Comparison of ENCODE assay signal across 8 mouse cellular contexts in the genomic region with DNA sequence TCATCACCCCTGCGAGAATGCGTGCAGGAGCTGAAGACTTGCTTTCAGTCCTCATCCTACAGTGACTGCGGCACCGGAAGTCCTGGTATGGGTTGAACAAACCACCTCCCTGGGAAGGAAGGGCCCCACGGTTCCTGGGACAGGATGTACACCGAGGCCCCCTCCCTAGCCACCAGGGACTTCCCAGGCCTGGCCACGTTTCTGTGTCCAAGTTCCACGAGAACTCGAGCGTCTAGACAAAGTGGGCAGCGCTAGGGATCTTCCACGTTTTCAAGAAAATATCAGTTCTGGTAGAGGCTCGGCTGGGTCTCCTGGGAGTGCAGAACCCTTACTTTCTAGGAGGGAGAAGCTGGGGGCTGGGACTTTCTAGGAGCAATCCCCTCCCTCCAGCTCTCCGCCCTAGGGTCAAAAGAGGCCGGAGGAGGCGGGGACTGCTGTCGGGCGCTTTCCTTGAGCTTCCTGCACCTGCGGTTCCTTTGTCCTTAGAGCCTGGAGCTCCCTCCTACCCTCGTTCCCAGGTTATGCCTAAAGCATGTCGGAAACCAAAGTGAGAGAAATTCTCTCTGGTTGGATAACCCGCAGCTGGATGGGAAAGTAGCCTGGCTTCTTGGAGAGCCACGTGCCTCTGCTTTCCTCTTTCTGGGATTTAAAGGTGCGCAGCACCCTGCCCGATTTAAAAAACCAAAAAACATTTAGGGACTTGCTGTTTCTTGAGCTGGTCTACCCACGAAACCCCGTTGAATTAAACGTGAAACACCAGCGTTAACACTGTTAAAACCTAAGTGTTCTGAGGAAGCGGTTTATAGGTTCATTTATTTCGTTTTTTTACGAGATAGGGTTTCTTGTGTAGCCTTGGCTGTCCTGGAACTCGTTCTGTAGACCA. TPM values are rescaled to one million over a fixed set of nuclear protein-coding genes. Genes with fewer than 3 reads are reported as not detected.
DNase-seq lines count a peak whose midpoint lies in the region; ATAC-seq and TF ChIP-seq lines count a peak whose summit lies in the region.

No protein-coding gene starts in this region.

- no peak for TF ChIP-seq CTCF in cerebellum, adult 2 months (IDR thresholded peaks at IDR 0.05; ENCODE audit: borderline replicate concordance, insufficient read depth, low read depth, low read length)

- ATAC-seq in heart, embryonic 15.5 days (replicated peaks; ENCODE audit: insufficient number of reproducible peaks, insufficient read depth, low FRiP score, low read depth): 0 out of 2 replicates have a peak, but pooled peaks have one; percentile 16
- 0 out of 2 replicates have a peak, but pooled peaks have one; percentile 5 for ATAC-seq in megakaryocyte-erythroid progenitor cell, adult 5-6 weeks (replicated peaks; ENCODE audit: low FRiP score, low TSS enrichment, poor library complexity, severe bottlenecking)

- H3K4me1 ChIP-seq in cerebellum, adult 2 months (ENCODE audit: control insufficient read depth, insufficient read depth, low read length): peaks cover 6% of the 10 kb centered on the region; the same call in 1 of the 2 replicates
- peaks cover 67% of the 10 kb centered on the region for H3K4me1 ChIP-seq in embryonic facial prominence, embryonic 10.5 days
- H3K4me1 ChIP-seq in heart, embryonic 15.5 days (replicated peaks): peaks cover 41% of the 10 kb centered on the region

- WGBS in cerebellum, adult 2 months: 38% methylated on average over 33 of the region's 33 CpGs
- WGBS in embryonic facial prominence, embryonic 10.5 days: under 1% methylated on average over 33 of the region's 33 CpGs
- 4% methylated on average over 33 of the region's 33 CpGs for WGBS in heart, embryonic 15.5 days

- H3K9me3 ChIP-seq in embryonic facial prominence, embryonic 10.5 days: no peaks in the 10 kb centered on the region
- no peaks in the 10 kb centered on the region for H3K9me3 ChIP-seq in heart, embryonic 15.5 days (replicated peaks)

- DNase-seq in cerebellum, adult 2 months: peak in 1 of 2 experiments; percentile 33
- DNase-seq in cerebellum, postnatal 4 days (ENCODE audit: low spot score in 2 of 2): no peak
- DNase-seq in embryonic facial prominence, embryonic 10.5 days (ENCODE audit: low spot score): peak; percentile 86
- DNase-seq in kidney, postnatal 14 days: peak; percentile 82
- DNase-seq in spleen, postnatal 14 days (ENCODE audit: low spot score in 2 of 2): peak; percentile 31 to 42
- no peak for DNase-seq in cerebellum, postnatal 36 days

- H3K27me3 ChIP-seq in cerebellum, adult 2 months (ENCODE audit: control insufficient read depth, insufficient read depth, low read length): no peaks in the 10 kb centered on the region
- no peaks in the 10 kb centered on the region for H3K27me3 ChIP-seq in embryonic facial prominence, embryonic 10.5 days (replicated peaks; ENCODE audit: low read depth, poor library complexity, severe bottlenecking)
- no peaks in the 10 kb centered on the region for H3K27me3 ChIP-seq in heart, embryonic 15.5 days

- no peak for TF ChIP-seq POLR2A in cerebellum, adult 2 months (IDR thresholded peaks at IDR 0.05; ENCODE audit: borderline replicate concordance, insufficient read depth, low read length)

- H3K4me2 ChIP-seq in heart, embryonic 15.5 days: peak overlapping the region; percentile 72

- H3K4me3 ChIP-seq in cerebellum, adult 2 months (replicated peaks; ENCODE audit: insufficient read depth, low read depth, low read length): peak overlapping the region; percentile 66
- H3K4me3 ChIP-seq in embryonic facial prominence, embryonic 10.5 days: peak overlapping the region; percentile 99
- H3K4me3 ChIP-seq in heart, embryonic 15.5 days: peak overlapping the region; percentile 78

- peak overlapping the region; percentile 84 for H3K9ac ChIP-seq in heart, embryonic 15.5 days

- peaks cover 4% of the 10 kb centered on the region; the same call in 1 of the 2 replicates for H3K36me3 ChIP-seq in embryonic facial prominence, embryonic 10.5 days (replicated peaks)
- H3K36me3 ChIP-seq in heart, embryonic 15.5 days: no peaks in the 10 kb centered on the region

- no peak overlapping the region for H3K27ac ChIP-seq in cerebellum, adult 2 months (ENCODE audit: insufficient read depth, low read length)
- peak overlapping the region; percentile 96 for H3K27ac ChIP-seq in embryonic facial prominence, embryonic 10.5 days (replicated peaks)
- peak overlapping the region; percentile 97 for H3K27ac ChIP-seq in heart, embryonic 15.5 days

RNA-seq across cellular contexts. Expression of a gene that starts 2.5 kb away (rescaled TPM):
- 13.9 and 15.1 TPM in 2 replicates for polyA plus RNA-seq in cerebellum, adult 2 months (2012; rRNA removed)
- polyA plus RNA-seq in embryonic facial prominence, embryonic 10.5 days (2016; fragmentation: Nextera tagmentation; extraction: Ambion mirVana): 140 and 148 TPM in 2 replicates
- 34.9 and 50.5 TPM in 2 replicates for polyA plus RNA-seq in heart, embryonic 15.5 days (2015; fragmentation: Nextera tagmentation; extraction: Ambion mirVana)
- total RNA-seq in megakaryocyte-erythroid progenitor cell, adult 5-6 weeks (2014; fragmentation: Nextera tagmentation): 23.2 and 27.2 TPM in 2 replicates
- total RNA-seq in megakaryocyte-erythroid progenitor cell, adult 5-6 weeks (2017): 47.1 and 60.7 TPM in 2 replicates

RNA-seq across cellular contexts. Expression of a gene that starts 25.9 kb away (rescaled TPM):
- 144 and 148 TPM in 2 replicates for polyA plus RNA-seq in cerebellum, adult 2 months (2012; rRNA removed)
- 69.1 and 71.2 TPM in 2 replicates for polyA plus RNA-seq in embryonic facial prominence, embryonic 10.5 days (2016; fragmentation: Nextera tagmentation; extraction: Ambion mirVana)
- polyA plus RNA-seq in heart, embryonic 15.5 days (2015; fragmentation: Nextera tagmentation; extraction: Ambion mirVana): 40.6 and 47.4 TPM in 2 replicates
- total RNA-seq in megakaryocyte-erythroid progenitor cell, adult 5-6 weeks (2014; fragmentation: Nextera tagmentation): 170 and 181 TPM in 2 replicates
- total RNA-seq in megakaryocyte-erythroid progenitor cell, adult 5-6 weeks (2017): 94.9 and 126 TPM in 2 replicates

RNA-seq across cellular contexts. Expression of a gene that starts 27.5 kb away (rescaled TPM):
- polyA plus RNA-seq in cerebellum, adult 2 months (2012; rRNA removed): 91.0 and 93.9 TPM in 2 replicates
- 30.4 and 30.8 TPM in 2 replicates for polyA plus RNA-seq in embryonic facial prominence, embryonic 10.5 days (2016; fragmentation: Nextera tagmentation; extraction: Ambion mirVana)
- 10.7 and 14.6 TPM in 2 replicates for polyA plus RNA-seq in heart, embryonic 15.5 days (2015; fragmentation: Nextera tagmentation; extraction: Ambion mirVana)
- total RNA-seq in megakaryocyte-erythroid progenitor cell, adult 5-6 weeks (2014; fragmentation: Nextera tagmentation): 71.6 and 76.7 TPM in 2 replicates
- 35.8 and 51.5 TPM in 2 replicates for total RNA-seq in megakaryocyte-erythroid progenitor cell, adult 5-6 weeks (2017)

RNA-seq across cellular contexts. Expression of a gene that starts 41.1 kb away (rescaled TPM):
- polyA plus RNA-seq in cerebellum, adult 2 months (2012; rRNA removed): 1.7 TPM in 2 replicates
- 4.3 and 5.5 TPM in 2 replicates for polyA plus RNA-seq in embryonic facial prominence, embryonic 10.5 days (2016; fragmentation: Nextera tagmentation; extraction: Ambion mirVana)
- 9.2 and 13.2 TPM in 2 replicates for polyA plus RNA-seq in heart, embryonic 15.5 days (2015; fragmentation: Nextera tagmentation; extraction: Ambion mirVana)
- 44.2 and 65.2 TPM in 2 replicates for total RNA-seq in megakaryocyte-erythroid progenitor cell, adult 5-6 weeks (2014; fragmentation: Nextera tagmentation)
- 9.5 and 10.1 TPM in 2 replicates for total RNA-seq in megakaryocyte-erythroid progenitor cell, adult 5-6 weeks (2017)

Comparison
In these comparisons a context has a peak if more than half of its experiments do, and no peak if none do; other contexts are left out.
1. DNase-seq: peak in embryonic facial prominence, embryonic 10.5 days (single experiment), kidney, postnatal 14 days (single experiment) and spleen, postnatal 14 days (2 of 2); none in cerebellum, postnatal 4 days (0 of 2) and cerebellum, postnatal 36 days (0 of 2).
2. Peak in every context shown above with its lines, with median percentiles within 50 percentile points of each other: H3K4me3 ChIP-seq.